Mouse (Mus musculus) heart, adult 2 months (tissue): ENCODE data around the gene Tymp.

Source experiments
- CTCF ChIP-seq: fragments of 200-600 bp; IDR thresholded peaks from 2 replicates; pipeline ENCODE4 v1.8.1; 2022; ENCODE audit warnings: antibody characterized with exemption, mild to moderate bottlenecking, moderate library complexity
- EP300 ChIP-seq: fragments of 200-500 bp; IDR thresholded peaks from 2 replicates; pipeline ENCODE4 v1.6.1; 2011; ENCODE audit warnings: low read depth, low read length, control low read depth; ENCODE audit not compliant: insufficient read depth
- POLR2A ChIP-seq: fragments of 200-500 bp; IDR thresholded peaks from 2 replicates; pipeline ENCODE4 v1.6.1; 2011; ENCODE audit warnings: mild to moderate bottlenecking, low read depth, low read length, control low read depth; ENCODE audit not compliant: insufficient read depth

DNA sequence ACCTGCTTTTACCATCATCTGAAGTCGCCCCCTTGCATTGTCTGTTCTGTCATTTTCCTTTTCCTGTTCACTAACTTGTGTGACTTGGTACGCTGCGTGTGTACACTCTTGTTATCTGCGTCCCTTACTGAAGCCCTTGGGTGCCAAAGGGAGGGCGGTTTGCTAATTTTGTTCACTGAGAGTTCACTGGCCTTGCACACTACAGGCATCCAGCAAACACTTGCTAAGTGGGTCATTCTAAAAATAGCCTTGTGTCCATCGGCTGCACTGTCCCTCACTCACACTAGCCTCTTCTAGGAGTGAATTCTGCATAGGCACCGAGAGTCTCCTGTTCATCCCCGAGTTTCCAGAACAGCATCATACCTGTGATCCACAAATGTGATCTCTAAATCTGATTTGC, 38.4 kb upstream of the Tymp start:
- TF ChIP-seq CTCF (no peak), POLR2A (peak; percentile 16; the same call in 1 of the 2 replicates), EP300 (peak; percentile 75)
